Mouse (Mus musculus) embryo, embryonic 11.5 days (tissue): Measurements from ENCODE around the gene Fam57a.
"Not testable (repeated sequence)": the region's sequence is repeated elsewhere in the genome, so short reads cannot be mapped to it uniquely, and the experiment has no call there.

ENCODE experiments used
- DNase-seq: peaks from one replicate; pipeline ENCODE4 v3.0.0-alpha.2; 2012; ENCODE audit warnings: low read depth, low spot score

Fam57a gene

GRCm38 (mm10) chr11:76180146-76180540 is 672 bp downstream of the Fam57a start:
- DNase-seq, result no peak

- DNase-seq, result no peak
Observed at GRCm38 (mm10) chr11:76183745-76184144, 4.3 kb downstream of the Fam57a start.

- DNase-seq, result no peak
Observed at GRCm38 (mm10) chr11:76186908-76187307, 7.4 kb downstream of the Fam57a start.

- DNase-seq, result no peak
Observed at GRCm38 (mm10) chr11:76196275-76196976, 17.0 kb downstream of the Fam57a start.

- DNase-seq, result no peak
Observed at GRCm38 (mm10) chr11:76196977-76197469, 17.6 kb downstream of the Fam57a start.

GRCm38 (mm10) chr11:76201761-76202674 is 22.5 kb downstream of the Fam57a start:
- DNase-seq, result peak; percentile 56

GRCm38 (mm10) chr11:76206793-76207192 is 27.3 kb downstream of the Fam57a start:
- DNase-seq, result no peak

GRCm38 (mm10) chr11:76210228-76210985 is 30.9 kb downstream of the Fam57a start:
- DNase-seq, result no peak

- DNase-seq, result not testable (repeated sequence)
Observed at GRCm38 (mm10) chr11:76211595-76211994, 32.1 kb downstream of the Fam57a start.

- DNase-seq, result no peak
Observed at GRCm38 (mm10) chr11:76213841-76214240, 34.4 kb downstream of the Fam57a start.

- DNase-seq, result no peak
Observed at GRCm38 (mm10) chr11:76215011-76215410, 35.5 kb downstream of the Fam57a start.

- no peak for DNase-seq
Observed at GRCm38 (mm10) chr11:76216049-76216540, 36.6 kb downstream of the Fam57a start.

GRCm38 (mm10) chr11:76216681-76217389 is 37.4 kb downstream of the Fam57a start:
- peak; percentile 23 for DNase-seq

GRCm38 (mm10) chr11:76217390-76217800 is 37.9 kb downstream of the Fam57a start, which contains the start of the genes Dbil5 and Gemin4:
Gene Dbil5 (plus strand): TSS chr11:76217608.
Gene Gemin4 (minus strand): TSS chr11:76217664.
- DNase-seq, result peak; percentile 97

GRCm38 (mm10) chr11:76224631-76225030 is 45.2 kb downstream of the Fam57a start:
- DNase-seq, result no peak

- DNase-seq, result no peak
Observed at GRCm38 (mm10) chr11:76225051-76225450, 45.6 kb downstream of the Fam57a start.

GRCm38 (mm10) chr11:76236136-76236535 is 56.7 kb downstream of the Fam57a start:
- DNase-seq, result no peak

- DNase-seq, result no peak
Observed at GRCm38 (mm10) chr11:76239750-76240149, 60.3 kb downstream of the Fam57a start.

GRCm38 (mm10) chr11:76242901-76243810 is 63.7 kb downstream of the Fam57a start, which contains the start of the genes Mrm3 and Glod4:
Gene Mrm3 (plus strand): TSS chr11:76243715.
Gene Glod4 (minus strand): TSS chr11:76243725.
- peak; percentile 90 for DNase-seq
